ENCODE assay signal across 17 mouse cellular contexts in genomic region chr10:102196850-102197249, GRCm38 (mm10).
"Had no signal": no experiment of that assay in that cellular context is flagged by ENCODE, and none has a peak within 500 bp of the region (broad histone marks: within the 10 kb centered on the region; RNA-seq: fewer than 3 reads in every experiment).

No protein-coding gene starts in this region.

- H3K36me3 ChIP-seq: liver, embryonic 12.5 days; neural tube, embryonic 13.5 days; neural tube, embryonic 15.5 days had no signal

- ATAC-seq: liver, embryonic 12.5 days had no signal

- H3K4me3 ChIP-seq: liver, embryonic 12.5 days; myocyte; neural tube, embryonic 13.5 days; neural tube, embryonic 15.5 days had no signal

- H3K9ac ChIP-seq: liver, embryonic 12.5 days; liver, embryonic 14.5 days; lung, embryonic 14.5 days; neural tube, embryonic 13.5 days; neural tube, embryonic 15.5 days had no signal

- H3K9me3 ChIP-seq: liver, embryonic 12.5 days; neural tube, embryonic 13.5 days; neural tube, embryonic 15.5 days had no signal

- DNase-seq: lung, adult 18-20 months; lung, embryonic 14.5 days; lung, postnatal 10 days; lung, postnatal 4 days; right cerebral cortex, adult 18-20 months; right cerebral cortex, postnatal 25 days; right cerebral cortex, postnatal 4 days; spleen, adult 18-20 months; thymus, adult 18-20 months; thymus, postnatal 14 days; thymus, postnatal 36 days had no signal

- H3K27me3 ChIP-seq: liver, embryonic 12.5 days; neural tube, embryonic 13.5 days; neural tube, embryonic 15.5 days had no signal

- H3K4me1 ChIP-seq: liver, embryonic 12.5 days; neural tube, embryonic 13.5 days; neural tube, embryonic 15.5 days had no signal

- H3K27ac ChIP-seq: liver, embryonic 12.5 days; liver, embryonic 14.5 days; neural tube, embryonic 13.5 days; neural tube, embryonic 15.5 days had no signal

- H3K4me2 ChIP-seq: liver, embryonic 12.5 days; lung, embryonic 14.5 days; midbrain, embryonic 11.5 days; neural tube, embryonic 13.5 days; neural tube, embryonic 15.5 days had no signal
